Mouse (Mus musculus) kidney, adult 2 months (tissue): ENCODE measurements at regions not wholly inside any gene's neighbourhood (a gene's known extent, or its start where the extent isn't known, plus 50 kb on each side); places are given as distances from the start of the nearest gene placed in this dataset.

ENCODE experiments used
- CTCF ChIP-seq: fragments of 200-500 bp; conservative IDR thresholded peaks from 2 replicates; pipeline ENCODE4 v1.5.1; 2011; ENCODE audit warnings: low read depth, mild to moderate bottlenecking, control low read depth, low read length, moderate library complexity, mixed read lengths; ENCODE audit not compliant: insufficient read depth, insufficient read length
- POLR2A ChIP-seq: fragments of 200-500 bp; IDR thresholded peaks from one replicate; pipeline ENCODE4 v1.6.1; 2011; ENCODE audit warnings: low read depth, low read length, control low read depth

GRCm38 (mm10) chr10:99580191-99580590, 179.3 kb downstream of the Csl start:
- TF ChIP-seq POLR2A, result no peak
- TF ChIP-seq CTCF, result no peak
